Mouse (Mus musculus): ENCODE measurements around the gene Cdiptos. TPM values are rescaled to one million over a fixed set of nuclear protein-coding genes. Genes with fewer than 3 reads are reported as not detected.

The Cdiptos gene
- 4.9 and 6.6 TPM in 2 replicates for total RNA-seq (2015)
- total RNA-seq (2017) = 0.73 and 3.3 TPM in 2 replicates

- peak; percentile 95 for ATAC-seq (ENCODE audit: poor library complexity, severe bottlenecking)
These were observed at the start of gene Cdiptos for GRCm38 (mm10) chr7:126975950-126976866. TSS of gene Cdiptos (minus strand) at chr7:126976098.

GRCm38 (mm10) chr7:127024755-127025555, 49.1 kb upstream of the Cdiptos start:
- peak; percentile 38 for ATAC-seq (ENCODE audit: poor library complexity, severe bottlenecking)

DNA sequence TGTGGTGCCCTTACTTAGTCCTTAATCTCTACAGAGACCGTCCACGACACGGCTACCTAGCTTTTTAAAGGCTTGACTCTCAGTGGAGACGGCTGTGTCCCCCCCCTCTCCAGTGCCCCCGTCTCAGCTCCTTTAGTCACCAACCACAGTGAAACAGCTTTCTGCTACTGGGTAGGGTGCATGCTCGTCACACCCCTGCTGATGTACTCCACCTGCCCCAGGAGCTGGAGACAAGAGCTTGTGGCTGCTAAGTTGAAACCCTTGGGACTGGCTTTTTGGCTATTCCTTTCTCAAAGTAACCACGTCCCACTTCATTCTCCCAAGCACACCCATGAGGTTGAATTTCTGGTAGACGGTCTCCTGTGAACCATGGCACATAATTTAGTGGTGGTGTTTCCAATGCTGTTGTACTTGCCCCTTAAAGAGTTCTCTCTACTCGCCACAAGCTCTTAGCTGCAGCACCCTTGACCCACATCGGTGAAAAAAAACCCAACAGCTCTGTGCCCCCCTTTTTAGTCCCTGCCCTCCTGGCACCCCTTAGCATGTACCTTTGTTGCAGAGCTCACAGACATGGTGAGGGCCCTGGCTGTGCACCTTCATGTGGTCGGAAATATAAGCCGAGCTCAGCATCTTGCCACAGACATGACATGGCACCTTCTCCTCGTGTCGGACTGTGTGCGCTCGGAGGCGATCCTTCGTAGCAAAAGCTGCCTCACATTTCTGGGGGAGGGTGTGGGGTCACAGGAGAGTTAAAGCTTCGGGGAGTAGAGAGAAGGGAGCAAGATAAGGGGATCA, 48.2 kb upstream of the Cdiptos start:
- no peak for ATAC-seq (ENCODE audit: poor library complexity, severe bottlenecking)

DNA sequence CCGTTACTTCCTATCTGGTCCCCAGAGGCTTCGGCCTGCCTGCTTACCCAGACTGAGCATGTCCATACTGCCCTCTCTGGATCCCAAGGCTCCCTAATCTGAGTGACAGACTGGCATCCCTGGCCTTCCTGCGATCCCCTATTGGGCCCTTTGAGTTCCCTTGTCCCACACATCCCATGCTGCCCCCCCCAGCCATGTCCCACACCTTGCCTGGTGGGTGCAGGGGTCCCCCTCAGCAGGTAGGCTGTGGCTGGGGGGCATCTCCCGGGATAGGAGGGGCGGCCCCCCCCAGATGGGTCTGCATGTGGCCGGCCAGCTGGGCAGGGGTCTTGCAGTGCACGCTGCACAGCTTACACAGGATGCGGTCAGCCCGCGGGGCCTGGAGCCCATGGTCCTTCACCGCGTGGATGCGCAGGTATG, 47.4 kb upstream of the Cdiptos start:
- ATAC-seq (ENCODE audit: poor library complexity, severe bottlenecking) = no peak

- ATAC-seq (ENCODE audit: poor library complexity, severe bottlenecking) = no peak
These were observed 46.8 kb upstream of the Cdiptos start for GRCm38 (mm10) chr7:127022528-127023271.

GRCm38 (mm10) chr7:127021563-127022527, 45.9 kb upstream of the Cdiptos start:
- ATAC-seq (ENCODE audit: poor library complexity, severe bottlenecking) = no peak

GRCm38 (mm10) chr7:127020901-127021562, 45.1 kb upstream of the Cdiptos start, which contains the start of the genes Gm42742 and Prrt2:
TSS of gene Gm42742 (minus strand) at chr7:127021097.
TSS of gene Prrt2 (minus strand) at chr7:127021211.
- no peak for ATAC-seq (ENCODE audit: poor library complexity, severe bottlenecking)

GRCm38 (mm10) chr7:127020491-127020890, 44.6 kb upstream of the Cdiptos start:
- ATAC-seq (ENCODE audit: poor library complexity, severe bottlenecking) = no peak

GRCm38 (mm10) chr7:127020031-127020430, 44.1 kb upstream of the Cdiptos start:
- no peak for ATAC-seq (ENCODE audit: poor library complexity, severe bottlenecking)

DNA sequence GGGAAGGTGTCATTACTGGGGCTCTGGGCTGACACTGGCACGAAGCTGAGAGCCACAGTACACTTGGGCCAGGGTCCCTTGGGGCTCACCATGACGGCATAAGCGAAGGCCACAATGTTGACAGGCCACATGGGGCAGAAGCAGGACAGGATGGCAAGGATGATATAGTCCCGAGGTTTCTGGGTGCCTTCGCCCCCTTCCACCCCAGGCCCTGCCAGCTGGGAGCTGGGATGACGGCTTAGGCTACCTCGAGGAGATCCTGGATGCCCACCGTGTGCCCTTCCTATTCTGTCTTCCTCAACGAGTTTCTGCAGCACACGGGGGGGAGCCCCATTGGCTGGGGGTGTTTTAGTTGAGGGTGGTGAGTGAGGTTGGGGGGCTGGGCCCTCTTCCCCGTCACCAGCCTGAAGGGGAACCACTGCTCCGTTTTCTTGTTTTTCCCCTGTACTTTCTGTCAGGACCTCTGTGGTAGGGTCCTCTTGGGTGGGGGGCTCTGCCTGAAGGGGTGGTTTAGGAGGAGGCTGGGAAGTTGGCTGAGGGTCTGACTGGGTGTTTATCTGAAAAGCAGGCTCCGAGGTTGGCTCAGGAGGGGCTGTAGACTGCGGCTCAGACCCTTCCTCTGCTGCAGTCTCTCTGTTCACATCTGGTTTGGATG, 43.5 kb upstream of the Cdiptos start:
- ATAC-seq (ENCODE audit: poor library complexity, severe bottlenecking) = no peak

GRCm38 (mm10) chr7:127018416-127019305, 42.8 kb upstream of the Cdiptos start:
- no peak for ATAC-seq (ENCODE audit: poor library complexity, severe bottlenecking)

DNA sequence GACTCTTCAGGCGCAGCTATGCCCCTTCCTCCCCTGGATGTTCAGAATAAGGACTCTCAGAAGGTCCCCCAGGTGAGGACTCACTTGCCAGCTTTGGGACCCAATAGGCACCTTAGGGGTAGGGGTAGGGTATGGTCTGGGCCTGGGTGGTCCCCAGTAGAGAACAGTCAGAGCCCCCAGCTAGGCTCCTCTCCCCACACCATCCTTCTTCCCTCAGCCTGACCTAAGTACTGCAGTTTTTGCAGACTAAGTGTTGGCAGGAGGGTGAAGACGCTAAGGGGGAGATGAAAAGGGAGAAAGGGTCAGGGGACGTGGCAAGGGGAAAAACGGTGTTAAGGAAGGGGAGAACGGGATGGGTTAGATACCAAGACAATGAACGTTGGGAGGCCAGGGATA, 42.0 kb upstream of the Cdiptos start:
- no peak for ATAC-seq (ENCODE audit: poor library complexity, severe bottlenecking)

GRCm38 (mm10) chr7:127016971-127017949, 41.4 kb upstream of the Cdiptos start, which contains the start of gene Pagr1a:
TSS of gene Pagr1a (minus strand) at chr7:127017352.
- peak; percentile 63 for ATAC-seq (ENCODE audit: poor library complexity, severe bottlenecking)

- ATAC-seq (ENCODE audit: poor library complexity, severe bottlenecking) = peak; percentile 58
These were observed 40.6 kb upstream of the Cdiptos start for GRCm38 (mm10) chr7:127016486-127016938.

GRCm38 (mm10) chr7:127016481-127016485, 40.4 kb upstream of the Cdiptos start, which contains the start of gene Pagr1b:
TSS of gene Pagr1b (minus strand) at chr7:127016484.
- no peak for ATAC-seq (ENCODE audit: poor library complexity, severe bottlenecking)

DNA sequence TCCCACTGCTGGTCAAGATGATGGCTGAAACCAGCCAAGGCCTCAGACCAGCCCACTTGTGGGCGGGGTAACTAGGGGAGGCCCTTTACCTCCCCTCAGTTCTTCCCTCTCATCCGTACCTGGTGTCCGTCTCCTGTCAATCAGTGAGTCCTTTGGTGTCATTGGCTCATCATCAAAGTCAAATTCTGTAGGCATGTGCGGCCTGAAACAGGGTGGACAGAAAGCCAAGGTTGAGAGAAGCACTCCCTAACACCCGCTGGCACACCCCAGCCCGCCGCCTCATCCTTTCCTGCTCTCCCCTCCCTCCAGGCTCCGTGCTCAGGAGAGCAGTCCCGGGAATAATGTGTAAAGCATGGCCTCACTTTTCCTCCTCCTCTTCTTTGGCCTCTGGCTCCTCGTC, 40.2 kb upstream of the Cdiptos start:
- peak; percentile 59 for ATAC-seq (ENCODE audit: poor library complexity, severe bottlenecking)
